Mouse (Mus musculus) liver, adult 2 months (tissue): ENCODE data around the gene BC052040. TPM values are rescaled to one million over a fixed set of nuclear protein-coding genes. Genes with fewer than 3 reads are reported as not detected.

Source experiments
- DNase-seq: peaks from one replicate; pipeline ENCODE4 v3.0.0-alpha.2; 2011; ENCODE audit warnings: low read depth, low spot score; ENCODE audit errors: extremely low read depth
- H3K27ac ChIP-seq: fragments of 200-500 bp; replicated peaks from 2 replicates; pipeline ENCODE4 v1.5.1; 2012; ENCODE audit warnings: low read depth, mild to moderate bottlenecking, control low read depth, inconsistent platforms, low read length; ENCODE audit not compliant: insufficient read depth
- H3K27me3 ChIP-seq: fragments of 200-500 bp; 2 replicates; pipeline ENCODE4 v1.6.1; 2012; ENCODE audit warnings: mild to moderate bottlenecking, moderate library complexity, low read length, inconsistent platforms; ENCODE audit not compliant: control insufficient read depth, insufficient read depth
- H3K36me3 ChIP-seq: fragments of 200-500 bp; 2 replicates; pipeline ENCODE4 v1.6.1; 2012; ENCODE audit warnings: low read length, inconsistent platforms; ENCODE audit not compliant: control insufficient read depth, insufficient read depth
- H3K4me1 ChIP-seq: fragments of 200-500 bp; 2 replicates; pipeline ENCODE4 v1.6.1; 2011; ENCODE audit warnings: low read length; ENCODE audit not compliant: control insufficient read depth, insufficient read depth
- H3K4me3 ChIP-seq: fragments of 200-500 bp; 2 replicates; pipeline ENCODE4 v1.5.1; 2011; ENCODE audit warnings: low read depth, mild to moderate bottlenecking, control low read depth, low read length, moderate library complexity; ENCODE audit not compliant: insufficient read depth
- H3K79me2 ChIP-seq: fragments of 200-500 bp; 2 replicates; pipeline ENCODE4 v1.6.1; 2012; ENCODE audit warnings: inconsistent platforms, mild to moderate bottlenecking, low read length, moderate library complexity; ENCODE audit not compliant: control insufficient read depth, insufficient read depth
- H3K9ac ChIP-seq: fragments of 200-500 bp; 2 replicates; pipeline ENCODE4 v1.6.1; 2012; ENCODE audit warnings: low read depth, mild to moderate bottlenecking, control low read depth, inconsistent platforms, low read length
- CTCF ChIP-seq: fragments of 200-500 bp; IDR thresholded peaks from 2 replicates; pipeline ENCODE4 v1.5.1; 2011; ENCODE audit warnings: low read depth, low read length, control low read depth
- POLR2A ChIP-seq: fragments of 200-500 bp; IDR thresholded peaks from 2 replicates; pipeline ENCODE4 v1.6.1; 2011; ENCODE audit warnings: low read length, control low read depth; ENCODE audit not compliant: insufficient read depth; ENCODE audit errors: extremely low read depth
- WGBS: fragments of 180-500 bp; shearing (Covaris S2); methylation state at CpG from one replicate; pipeline ENCODE4 v1.1.7; 2018; 5-methylcytosine and 5-hydroxymethylcytosine counted together
- polyA plus RNA-seq: library from polyadenylated mRNA; depleted of rRNA; stranded (reverse); fragments of >200 nt; gene quantifications from 2 replicates; pipeline ENCODE4 v1.2.3, GENCODE M21; 2012
- total RNA-seq: library from RNA; depleted of rRNA; stranded (reverse); fragments of >200 nt; gene quantifications from 2 replicates; pipeline ENCODE4 v1.2.3, GENCODE M21; 2014

Gene BC052040
- total and polyA plus RNA-seq, 2 experiments: 1.6 to 2.5 TPM

DNA sequence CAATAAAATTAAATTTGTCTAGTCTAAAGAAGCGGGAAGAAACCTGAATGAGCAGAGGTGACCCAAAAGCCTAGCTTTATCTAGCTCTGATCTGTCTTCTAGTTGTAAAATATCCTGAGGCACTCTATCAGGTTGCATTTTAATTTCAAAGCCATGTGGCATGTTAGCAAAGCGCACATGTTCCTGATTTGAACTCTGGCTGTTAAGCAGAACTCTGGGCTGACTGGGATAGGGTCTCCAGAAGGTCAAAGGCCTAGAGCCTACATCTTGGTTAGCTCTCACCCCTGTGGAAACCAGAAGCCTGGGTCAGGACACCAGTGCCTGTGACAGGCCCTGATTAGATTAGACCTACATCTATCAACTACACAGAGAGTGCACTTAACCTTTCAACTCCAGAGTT, 156.4 kb downstream of the BC052040 start:
- Histone ChIP-seq H3K9ac (no peak overlapping the region), H3K4me3 (no peak overlapping the region), H3K27me3 (no peaks in the 10 kb centered on the region), H3K79me2 (no peaks in the 10 kb centered on the region), H3K36me3 (no peaks in the 10 kb centered on the region), H3K27ac (no peak overlapping the region), H3K4me1 (no peaks in the 10 kb centered on the region)
- 100% methylated on average over 2 of the region's 2 CpGs for WGBS
- no peak for DNase-seq
- TF ChIP-seq CTCF: no peak
- TF ChIP-seq POLR2A: no peak

DNA sequence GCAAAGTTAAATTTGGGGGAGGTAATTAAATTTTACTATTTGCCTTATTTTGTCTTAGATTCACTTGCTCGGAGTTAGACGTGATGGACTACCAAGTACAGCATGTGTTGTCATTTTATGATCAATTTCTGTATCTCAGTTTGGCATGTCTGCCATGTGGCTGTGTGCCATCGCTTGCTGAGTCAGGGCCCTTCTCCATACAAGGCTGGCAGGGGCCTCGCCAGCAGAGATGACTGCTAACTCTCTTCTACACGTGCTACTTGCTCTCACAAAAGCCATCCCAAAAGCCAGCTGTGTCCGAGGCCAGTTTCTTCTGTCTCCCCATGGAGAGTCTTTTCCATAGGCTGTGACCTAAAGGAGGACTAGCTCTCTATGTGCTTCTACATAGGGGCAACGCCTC, 160.5 kb downstream of the BC052040 start:
- no peaks in the 10 kb centered on the region for H3K27me3 ChIP-seq
- H3K4me1 ChIP-seq: no peaks in the 10 kb centered on the region
- no peak overlapping the region for H3K27ac ChIP-seq
- no peaks in the 10 kb centered on the region for H3K36me3 ChIP-seq
- H3K4me3 ChIP-seq: no peak overlapping the region
- 64% methylated on average over 7 of the region's 7 CpGs for WGBS
- no peak for TF ChIP-seq CTCF
- no peak for TF ChIP-seq POLR2A
- no peaks in the 10 kb centered on the region for H3K79me2 ChIP-seq
- no peak for DNase-seq
- no peak overlapping the region for H3K9ac ChIP-seq

- Histone ChIP-seq H3K4me3 (no peak overlapping the region), H3K79me2 (no peaks in the 10 kb centered on the region), H3K36me3 (no peaks in the 10 kb centered on the region), H3K9ac (no peak overlapping the region), H3K27ac (no peak overlapping the region), H3K4me1 (no peaks in the 10 kb centered on the region), H3K27me3 (no peaks in the 10 kb centered on the region)
- 97% methylated on average over 3 of the region's 3 CpGs for WGBS
- TF ChIP-seq CTCF (no peak), POLR2A (no peak)
- DNase-seq: no peak
These were observed 166.1 kb downstream of the BC052040 start for GRCm38 (mm10) chr2:115747639-115748038.

DNA sequence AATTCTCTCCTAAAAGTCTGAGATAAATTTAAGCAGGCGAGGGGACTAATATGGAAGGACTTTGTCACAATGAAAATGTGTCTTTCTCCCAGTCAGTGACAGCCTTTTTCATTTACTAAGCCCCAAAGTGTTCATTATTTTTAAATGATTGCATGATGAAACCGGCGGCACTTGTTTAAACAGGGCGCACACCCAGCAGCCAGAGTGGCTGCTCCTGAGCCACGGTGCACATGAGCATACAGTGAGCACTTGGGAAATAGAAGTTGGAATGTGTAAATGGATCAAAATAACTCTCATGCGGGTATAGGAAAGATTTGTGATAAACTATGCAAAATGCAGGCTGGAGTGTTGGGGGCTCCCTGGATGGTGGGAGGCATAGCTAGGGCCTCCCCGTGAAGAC, 169.7 kb downstream of the BC052040 start:
- no peak overlapping the region for H3K9ac ChIP-seq
- 66% methylated on average over 7 of the region's 7 CpGs for whole genome bisulfite sequencing
- TF ChIP-seq CTCF (no peak), POLR2A (no peak)
- DNase-seq: no peak
- no peak overlapping the region for H3K27ac ChIP-seq
- H3K4me3 ChIP-seq: no peak overlapping the region
- no peaks in the 10 kb centered on the region for H3K79me2 ChIP-seq
- no peaks in the 10 kb centered on the region for H3K36me3 ChIP-seq
- no peaks in the 10 kb centered on the region for H3K4me1 ChIP-seq
- no peaks in the 10 kb centered on the region for H3K27me3 ChIP-seq

DNA sequence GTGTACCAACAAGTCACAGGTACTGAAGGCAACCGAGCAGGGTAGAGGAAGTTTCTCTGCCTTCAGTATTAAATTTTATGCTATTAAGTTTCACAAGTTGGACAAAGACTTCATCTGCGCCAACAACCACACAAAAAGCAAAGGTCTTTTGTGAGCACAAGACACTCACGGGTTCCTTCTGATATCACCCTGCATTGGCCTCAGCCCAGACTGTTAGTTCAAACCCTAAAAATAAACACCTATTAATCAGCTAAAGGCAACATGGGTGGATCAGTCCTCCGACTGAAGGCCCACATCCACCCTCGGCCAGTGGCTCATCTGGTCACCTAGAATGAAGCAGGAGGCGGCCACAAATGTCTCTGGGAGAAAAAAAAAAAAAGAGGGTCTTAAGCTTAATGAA, 176.2 kb downstream of the BC052040 start:
- Histone ChIP-seq H3K36me3 (no peaks in the 10 kb centered on the region), H3K27me3 (no peaks in the 10 kb centered on the region), H3K27ac (no peak overlapping the region), H3K4me3 (no peak overlapping the region), H3K4me1 (peaks cover 8% of the 10 kb centered on the region), H3K79me2 (no peaks in the 10 kb centered on the region), H3K9ac (no peak overlapping the region)
- WGBS: 51% methylated on average over 6 of the region's 6 CpGs
- no peak for TF ChIP-seq CTCF
- TF ChIP-seq POLR2A: no peak
- DNase-seq: peak; percentile 47

DNA sequence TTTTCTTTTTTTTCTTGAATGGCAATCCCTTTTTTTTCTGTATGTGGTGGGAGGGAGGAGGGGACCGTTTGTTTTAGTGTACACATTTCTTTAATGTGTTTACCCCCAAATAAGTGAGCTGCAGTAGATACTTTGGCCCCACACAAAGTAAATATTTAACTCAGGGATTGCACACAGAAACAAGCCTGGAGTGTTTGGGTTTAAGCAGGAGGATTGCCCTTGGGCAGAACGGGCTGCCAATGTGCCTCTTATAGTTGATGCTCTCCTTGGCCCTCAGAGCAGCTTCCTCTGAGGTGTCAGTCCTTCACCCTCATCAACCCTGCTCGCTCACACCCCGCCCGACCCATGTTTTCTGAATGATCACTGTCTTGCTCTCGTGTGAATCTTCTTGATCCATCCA, 177.0 kb downstream of the BC052040 start:
- H3K9ac ChIP-seq: no peak overlapping the region
- no peaks in the 10 kb centered on the region for H3K36me3 ChIP-seq
- WGBS: 26% methylated on average over 6 of the region's 6 CpGs
- no peaks in the 10 kb centered on the region for H3K79me2 ChIP-seq
- H3K27me3 ChIP-seq: no peaks in the 10 kb centered on the region
- no peak overlapping the region for H3K27ac ChIP-seq
- H3K4me3 ChIP-seq: no peak overlapping the region
- TF ChIP-seq POLR2A (no peak), CTCF (no peak)
- H3K4me1 ChIP-seq: peaks cover 8% of the 10 kb centered on the region
- peak; percentile 77 for DNase-seq
